Mouse (Mus musculus) cerebellum, adult 2 months (tissue): ENCODE measurements around the gene Mdm2.

Experiments used
- CTCF ChIP-seq: fragments of 200-500 bp; IDR thresholded peaks from 2 replicates; pipeline ENCODE4 v1.5.1; 2011; ENCODE audit warnings: low read depth, mild to moderate bottlenecking, control low read depth, low read length, moderate library complexity, borderline replicate concordance; ENCODE audit not compliant: insufficient read depth
- POLR2A ChIP-seq: fragments of 200-500 bp; IDR thresholded peaks from 2 replicates; pipeline ENCODE4 v1.6.1; 2011; ENCODE audit warnings: low read length, control low read depth, borderline replicate concordance; ENCODE audit not compliant: insufficient read depth

- no peak for TF ChIP-seq POLR2A
- no peak for TF ChIP-seq CTCF
Observed at GRCm38 (mm10) chr10:117718161-117719119, 7.9 kb upstream of the Mdm2 start.
